Mouse (Mus musculus): ENCODE measurements at regions not wholly inside any gene's neighbourhood (a gene's known extent, or its start where the extent isn't known, plus 50 kb on each side); places are given as distances from the start of the nearest gene placed in this dataset.

DNA sequence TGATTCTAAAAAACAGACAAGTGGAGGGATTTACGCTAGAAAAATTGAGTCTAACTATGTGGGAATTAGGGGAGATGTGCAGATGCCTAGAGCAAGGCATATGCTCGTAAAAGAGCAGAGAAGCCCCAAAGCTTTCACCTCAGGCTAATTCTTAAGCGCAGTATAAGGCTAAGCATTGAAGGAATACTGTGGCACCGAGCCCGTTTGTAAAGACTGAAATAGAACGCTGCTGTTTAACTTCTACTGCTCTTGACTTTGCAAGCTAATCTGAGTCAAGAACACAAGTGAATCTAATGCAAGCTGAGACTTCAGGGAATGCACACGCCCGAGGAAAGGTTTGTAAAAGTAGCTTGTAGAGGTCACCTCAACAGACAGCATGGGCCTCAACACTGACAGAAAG is 88.5 kb upstream of the Rorb start:
- ATAC-seq (ENCODE audit: extremely low read depth, insufficient number of reproducible peaks, low FRiP score, low TSS enrichment), result no peak

DNA sequence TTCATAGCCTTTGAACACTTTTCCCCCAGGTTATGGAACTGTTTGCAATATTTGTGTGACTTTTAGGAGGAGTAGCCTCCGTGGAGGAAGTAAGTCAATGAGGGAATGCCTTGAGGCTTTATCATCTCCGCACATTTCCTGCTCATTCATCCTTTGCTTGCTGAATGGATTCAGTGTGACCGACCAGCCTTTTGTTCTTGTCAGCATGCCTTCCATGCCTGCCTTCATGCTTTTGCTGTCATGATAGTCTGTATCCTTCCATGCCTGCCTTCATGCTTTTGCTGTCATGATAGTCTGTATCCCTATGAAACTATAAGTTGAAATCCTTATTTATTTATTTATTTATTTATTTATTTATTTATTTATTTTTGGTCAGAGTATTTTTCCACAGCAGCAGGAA is 87.8 kb upstream of the Rorb start:
- peaks cover 2% of the 10 kb centered on the region; the same call in 1 of the 2 replicates for H3K4me1 ChIP-seq
- no peak overlapping the region for H3K4me3 ChIP-seq
- WGBS, result 53% methylated on average over 3 of the region's 3 CpGs
- H3K9ac ChIP-seq, result no peak overlapping the region
- H3K4me2 ChIP-seq, result no peak overlapping the region
- H3K36me3 ChIP-seq, result no peaks in the 10 kb centered on the region
- no peaks in the 10 kb centered on the region for H3K9me3 ChIP-seq
- ATAC-seq (ENCODE audit: extremely low read depth, insufficient number of reproducible peaks, low FRiP score, low TSS enrichment), result no peak
- no peaks in the 10 kb centered on the region for H3K27me3 ChIP-seq (replicated peaks)
- no peak overlapping the region for H3K27ac ChIP-seq (replicated peaks)

More for the DNA sequence above, 88.5 kb upstream of the Rorb start:
- 56% methylated on average over 8 of the region's 8 CpGs for whole genome bisulfite sequencing
- H3K9me3 ChIP-seq, result no peaks in the 10 kb centered on the region
- peak overlapping the region; percentile 54; the same call in 1 of the 2 replicates for H3K27ac ChIP-seq (replicated peaks)
- H3K4me2 ChIP-seq, result no peak overlapping the region
- H3K27me3 ChIP-seq (replicated peaks), result no peaks in the 10 kb centered on the region
- no peaks in the 10 kb centered on the region for H3K36me3 ChIP-seq
- H3K4me3 ChIP-seq, result no peak overlapping the region
- H3K4me1 ChIP-seq, result peaks cover 2% of the 10 kb centered on the region; the same call in 1 of the 2 replicates
- no peak overlapping the region for H3K9ac ChIP-seq

DNA sequence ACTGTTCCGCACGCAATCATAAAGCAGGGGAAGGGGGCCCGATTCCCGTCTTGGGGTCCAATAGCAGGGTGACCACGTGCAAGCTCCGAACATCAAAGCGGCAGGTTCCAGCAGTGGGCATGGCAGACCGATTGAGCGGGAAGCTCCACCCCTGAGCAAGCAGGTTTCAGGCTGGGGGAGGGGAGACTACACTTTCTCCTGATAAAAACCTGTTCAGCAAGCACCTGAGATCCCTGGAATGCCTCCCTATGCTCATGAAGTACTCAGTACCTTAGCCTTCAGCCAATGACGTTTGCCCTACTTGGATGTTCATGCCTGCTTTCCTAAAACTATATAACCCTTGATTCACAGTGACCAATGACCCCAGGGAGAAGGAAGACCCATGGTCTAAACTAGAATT is 83.7 kb upstream of the Rorb start:
- WGBS, result 41% methylated on average over 10 of the region's 10 CpGs
- Histone ChIP-seq H3K27me3 (replicated peaks) (no peaks in the 10 kb centered on the region), H3K9me3 (no peaks in the 10 kb centered on the region), H3K36me3 (no peaks in the 10 kb centered on the region), H3K4me2 (no peak overlapping the region), H3K9ac (no peak overlapping the region), H3K4me3 (no peak overlapping the region), H3K27ac (replicated peaks) (no peak overlapping the region), H3K4me1 (peaks cover under 1% of the 10 kb centered on the region; the same call in 1 of the 2 replicates)
- ATAC-seq (ENCODE audit: extremely low read depth, insufficient number of reproducible peaks, low FRiP score, low TSS enrichment), result no peak

DNA sequence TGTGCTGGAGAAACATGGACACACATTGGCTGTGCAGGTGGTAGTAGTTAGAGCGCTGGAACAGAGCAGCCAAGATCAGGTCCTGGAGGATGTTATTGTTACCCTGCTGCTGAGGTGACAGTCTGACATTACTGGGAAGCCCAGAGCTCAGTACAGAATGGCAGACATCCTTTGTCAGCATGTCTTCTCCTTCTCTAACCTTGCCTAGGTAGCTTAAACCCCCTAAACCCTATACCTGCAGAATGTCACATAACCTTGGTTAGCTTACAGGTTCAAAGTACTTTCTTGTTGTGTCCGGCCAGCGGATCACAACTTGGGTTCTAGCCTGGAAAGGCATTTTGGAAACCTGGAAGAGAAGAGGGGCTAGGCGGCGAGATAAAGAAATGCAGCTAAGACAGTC is 83.3 kb upstream of the Rorb start:
- no peak for ATAC-seq (ENCODE audit: extremely low read depth, insufficient number of reproducible peaks, low FRiP score, low TSS enrichment)
- no peaks in the 10 kb centered on the region for H3K4me1 ChIP-seq
- H3K4me3 ChIP-seq, result no peak overlapping the region
- no peak overlapping the region for H3K4me2 ChIP-seq
- H3K27ac ChIP-seq (replicated peaks), result no peak overlapping the region
- H3K27me3 ChIP-seq (replicated peaks), result no peaks in the 10 kb centered on the region
- H3K9ac ChIP-seq, result no peak overlapping the region
- H3K9me3 ChIP-seq, result no peaks in the 10 kb centered on the region
- H3K36me3 ChIP-seq, result no peaks in the 10 kb centered on the region
- 53% methylated on average over 5 of the region's 5 CpGs for WGBS

DNA sequence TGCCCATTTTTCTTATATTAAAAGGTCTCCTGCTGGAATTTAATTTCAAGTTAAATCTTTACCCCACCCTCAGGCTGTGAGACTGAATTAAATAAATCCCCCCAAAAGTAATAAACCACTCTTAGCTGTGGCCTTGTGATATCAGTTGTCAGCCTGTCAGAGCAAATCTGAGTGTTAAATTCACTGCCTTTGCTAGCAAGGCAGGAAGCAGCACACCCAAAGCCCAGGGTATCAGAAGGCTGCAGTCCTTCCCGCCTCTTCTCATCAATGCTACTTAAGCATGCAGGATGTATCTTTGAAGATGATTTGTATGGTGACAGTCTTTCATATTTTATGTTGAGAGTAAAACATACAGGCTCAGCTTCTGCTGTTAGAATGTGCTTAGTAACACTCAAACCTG is 61.8 kb upstream of the Rorb start:
- Histone ChIP-seq H3K36me3 (no peaks in the 10 kb centered on the region), H3K9ac (no peak overlapping the region), H3K27me3 (replicated peaks) (no peaks in the 10 kb centered on the region), H3K27ac (replicated peaks) (no peak overlapping the region), H3K4me2 (no peak overlapping the region), H3K4me3 (no peak overlapping the region), H3K9me3 (peaks cover 7% of the 10 kb centered on the region), H3K4me1 (no peaks in the 10 kb centered on the region)
- no peak for ATAC-seq (ENCODE audit: extremely low read depth, insufficient number of reproducible peaks, low FRiP score, low TSS enrichment)
- 50% methylated on average over 1 of the region's 1 CpGs for WGBS

DNA sequence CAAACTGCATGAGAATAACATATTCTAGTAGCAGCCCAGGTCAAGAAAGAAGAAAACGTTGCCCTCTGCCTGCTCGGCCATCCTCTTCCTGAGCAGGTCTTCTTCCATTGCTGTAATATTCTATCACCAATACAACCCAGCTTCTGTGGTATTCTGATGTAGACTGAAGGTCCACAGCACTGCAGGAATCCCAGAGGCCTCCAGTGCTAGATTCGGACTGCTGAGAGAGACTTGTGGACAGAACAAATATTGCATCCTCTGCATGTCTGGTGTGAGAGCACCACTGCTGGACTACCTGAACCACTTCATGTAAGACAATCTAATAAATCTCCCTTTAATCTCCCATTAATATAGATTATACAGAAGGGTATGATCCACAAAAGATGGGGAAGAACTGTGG is 59.8 kb upstream of the Rorb start:
- ATAC-seq (ENCODE audit: extremely low read depth, insufficient number of reproducible peaks, low FRiP score, low TSS enrichment), result no peak
- no peak overlapping the region for H3K4me3 ChIP-seq
- H3K4me1 ChIP-seq, result no peaks in the 10 kb centered on the region
- 71% methylated on average over 3 of the region's 3 CpGs for WGBS
- H3K36me3 ChIP-seq, result no peaks in the 10 kb centered on the region
- no peak overlapping the region for H3K27ac ChIP-seq (replicated peaks)
- H3K4me2 ChIP-seq, result no peak overlapping the region
- no peak overlapping the region for H3K9ac ChIP-seq
- H3K27me3 ChIP-seq (replicated peaks), result no peaks in the 10 kb centered on the region
- H3K9me3 ChIP-seq, result peaks cover 7% of the 10 kb centered on the region
